Mouse (Mus musculus) heart, adult 2 months (tissue): ENCODE results near the gene Sema4c. TPM values are rescaled to one million over a fixed set of nuclear protein-coding genes. Genes with fewer than 3 reads are reported as not detected.

ENCODE experiments used
- DNase-seq, 2 experiments: peaks; one replicate each; pipeline ENCODE4 v3.0.0; 2021
- H3K27ac ChIP-seq: fragments of 200-600 bp; 2 replicates; pipeline ENCODE4 v1.8.1; 2022
- H3K27me3 ChIP-seq: fragments of 200-500 bp; 2 replicates; pipeline ENCODE4 v1.6.1; 2012; ENCODE audit warnings: mild to moderate bottlenecking, low read length, inconsistent platforms, mixed read lengths; ENCODE audit not compliant: control insufficient read depth, insufficient read depth
- H3K36me3 ChIP-seq: fragments of 200-500 bp; 2 replicates; pipeline ENCODE4 v1.6.1; 2012; ENCODE audit warnings: low read length, inconsistent platforms; ENCODE audit not compliant: control insufficient read depth, insufficient read depth
- H3K4me1 ChIP-seq: fragments of 200-500 bp; 2 replicates; pipeline ENCODE4 v1.6.1; 2011; ENCODE audit warnings: low read length; ENCODE audit not compliant: control insufficient read depth, insufficient read depth
- H3K4me3 ChIP-seq: fragments of 200-600 bp; 2 replicates; pipeline ENCODE4 v1.8.1; 2022
- H3K79me2 ChIP-seq: fragments of 200-500 bp; replicated peaks from 2 replicates; pipeline ENCODE4 v1.6.1; 2012; ENCODE audit warnings: mild to moderate bottlenecking, inconsistent platforms, low read length, moderate library complexity, mixed read lengths; ENCODE audit not compliant: control insufficient read depth, insufficient read depth
- H3K9ac ChIP-seq: fragments of 200-500 bp; 2 replicates; pipeline ENCODE4 v1.6.1; 2012; ENCODE audit warnings: low read depth, mild to moderate bottlenecking, control low read depth, inconsistent platforms, low read length, mixed read lengths
- CTCF ChIP-seq: fragments of 200-600 bp; IDR thresholded peaks from 2 replicates; pipeline ENCODE4 v1.8.1; 2022; ENCODE audit warnings: antibody characterized with exemption, mild to moderate bottlenecking, moderate library complexity
- EP300 ChIP-seq: fragments of 200-500 bp; IDR thresholded peaks from 2 replicates; pipeline ENCODE4 v1.6.1; 2011; ENCODE audit warnings: low read depth, low read length, control low read depth; ENCODE audit not compliant: insufficient read depth
- POLR2A ChIP-seq: fragments of 200-500 bp; IDR thresholded peaks from 2 replicates; pipeline ENCODE4 v1.6.1; 2011; ENCODE audit warnings: mild to moderate bottlenecking, low read depth, low read length, control low read depth; ENCODE audit not compliant: insufficient read depth
- WGBS: fragments of 180-500 bp; shearing (Covaris S2); methylation state at CpG from one replicate; pipeline ENCODE4 v1.1.7; 2018; 5-methylcytosine and 5-hydroxymethylcytosine counted together
- intact Hi-C: fragments of 180-260 bp; cut with DNase I; formaldehyde crosslinking; loops from one replicate; pipeline ENCODE4 v1.15.1; 2025
- polyA plus RNA-seq: library from polyadenylated mRNA; depleted of rRNA; stranded (reverse); fragments of >200 nt; gene quantifications from 2 replicates; pipeline ENCODE4 v1.2.3, GENCODE M21; 2012
- total RNA-seq, 2 experiments: library from RNA; stranded (reverse); gene quantifications; 2 replicates each; pipeline ENCODE4 v1.2.3; 2021

The Sema4c gene
- total and polyA plus RNA-seq, 3 experiments: 10.6 to 12.7 (median 11.1) TPM

- Histone ChIP-seq H3K9ac (no peak overlapping the region), H3K79me2 (no peaks in the 10 kb centered on the region), H3K4me3 (no peak overlapping the region), H3K27ac (peak overlapping the region; percentile 85), H3K27me3 (no peaks in the 10 kb centered on the region), H3K36me3 (no peaks in the 10 kb centered on the region), H3K4me1 (peaks cover 47% of the 10 kb centered on the region)
- TF ChIP-seq POLR2A: no peak
- no peak for TF ChIP-seq EP300
- no peak for TF ChIP-seq CTCF
- peak in 1 of 2 experiments; percentile 26 for DNase-seq
- WGBS: 26% methylated on average over 7 of the region's 7 CpGs
- intact Hi-C loops: no loop called here
Measured at GRCm38 (mm10) chr1:36569694-36570276, 11.6 kb upstream of the Sema4c start.

GRCm38 (mm10) chr1:36568776-36569175 lies 10.6 kb upstream of the Sema4c start:
- no peaks in the 10 kb centered on the region for H3K36me3 ChIP-seq
- intact Hi-C loops: no loop called here
- H3K9ac ChIP-seq: no peak overlapping the region
- H3K4me3 ChIP-seq: no peak overlapping the region
- 49% methylated on average over 4 of the region's 4 CpGs for WGBS
- no peaks in the 10 kb centered on the region for H3K27me3 ChIP-seq
- peaks cover 54% of the 10 kb centered on the region for H3K4me1 ChIP-seq
- H3K27ac ChIP-seq: peak overlapping the region; percentile 85
- no peaks in the 10 kb centered on the region for H3K79me2 ChIP-seq
- peak in 1 of 2 experiments; percentile 61 for DNase-seq
- no peak for TF ChIP-seq CTCF
- TF ChIP-seq EP300: 0 out of 2 replicates have a peak, but pooled peaks have one; percentile 18

GRCm38 (mm10) chr1:36567818-36568603 lies 9.9 kb upstream of the Sema4c start:
- peak in 1 of 2 experiments; percentile 37 for DNase-seq
- Histone ChIP-seq H3K79me2 (no peaks in the 10 kb centered on the region), H3K4me1 (peaks cover 51% of the 10 kb centered on the region), H3K4me3 (no peak overlapping the region), H3K36me3 (no peaks in the 10 kb centered on the region), H3K9ac (no peak overlapping the region), H3K27me3 (no peaks in the 10 kb centered on the region), H3K27ac (peak overlapping the region; percentile 85)
- 54% methylated on average over 21 of the region's 21 CpGs for WGBS
- no peak for TF ChIP-seq POLR2A
- no peak for TF ChIP-seq EP300
- no peak for TF ChIP-seq CTCF
- intact Hi-C loops: no loop called here

- Histone ChIP-seq H3K27me3 (no peaks in the 10 kb centered on the region), H3K27ac (no peak overlapping the region), H3K79me2 (no peaks in the 10 kb centered on the region), H3K36me3 (no peaks in the 10 kb centered on the region), H3K4me1 (peaks cover 43% of the 10 kb centered on the region), H3K9ac (no peak overlapping the region), H3K4me3 (no peak overlapping the region)
- 37% methylated on average over 2 of the region's 2 CpGs for WGBS
- no peak for DNase-seq
- intact Hi-C loops: no loop called here
- TF ChIP-seq CTCF (no peak), EP300 (no peak), POLR2A (no peak)
Measured at GRCm38 (mm10) chr1:36566425-36566824, 8.3 kb upstream of the Sema4c start.

- intact Hi-C loops: no loop called here
- peak; percentile 75 to 82 for DNase-seq
- TF ChIP-seq EP300: peak; percentile 50; the same call in 1 of the 2 replicates
- TF ChIP-seq POLR2A: no peak
- Histone ChIP-seq H3K36me3 (no peaks in the 10 kb centered on the region), H3K9ac (no peak overlapping the region), H3K4me1 (peaks cover 32% of the 10 kb centered on the region), H3K79me2 (no peaks in the 10 kb centered on the region), H3K4me3 (no peak overlapping the region), H3K27me3 (no peaks in the 10 kb centered on the region), H3K27ac (peak overlapping the region; percentile 72)
- WGBS: 38% methylated on average over 6 of the region's 6 CpGs
Measured at GRCm38 (mm10) chr1:36564101-36564500, 6.0 kb upstream of the Sema4c start.

GRCm38 (mm10) chr1:36563632-36564031 lies 5.5 kb upstream of the Sema4c start:
- peaks cover 28% of the 10 kb centered on the region for H3K4me1 ChIP-seq
- TF ChIP-seq EP300 (no peak), CTCF (no peak)
- H3K27me3 ChIP-seq: no peaks in the 10 kb centered on the region
- 59% methylated on average over 4 of the region's 4 CpGs for WGBS
- H3K27ac ChIP-seq: peak overlapping the region; percentile 72
- H3K9ac ChIP-seq: no peak overlapping the region
- intact Hi-C loops: no loop called here
- H3K4me3 ChIP-seq: no peak overlapping the region
- H3K79me2 ChIP-seq: no peaks in the 10 kb centered on the region
- H3K36me3 ChIP-seq: no peaks in the 10 kb centered on the region
- DNase-seq: no peak
